Mouse (Mus musculus) MEL (cell line): ENCODE results near the gene Ly6c2.
A peak's percentile ranks its signal among the peaks of the same experiment; 100 is the strongest.
"Not testable (repeated sequence)": the region's sequence is repeated elsewhere in the genome, so short reads cannot be mapped to it uniquely, and the experiment has no call there.

Experiments used
- CHD1 ChIP-seq: IDR thresholded peaks from 2 replicates; pipeline ENCODE4 v1.6.1; 2012; ENCODE audit warnings: low read depth, mild to moderate bottlenecking, inconsistent platforms, low read length, improper control_type of control experiment
- CHD2 ChIP-seq: IDR thresholded peaks from 2 replicates; pipeline ENCODE4 v1.6.1; 2011; ENCODE audit warnings: low read length, improper control_type of control experiment
- CTCF ChIP-seq, 3 experiments: IDR thresholded peaks in 2 of 3; conservative IDR thresholded peaks in 1 of 3; 2 replicates each; pipeline ENCODE4 v1.5.1; 2011 to 2012; ENCODE audit warnings: low read length in 3 of 3, low read depth in 2 of 3, mild to moderate bottlenecking in 2 of 3, improper control_type of control experiment in 1 of 3, inconsistent platforms in 1 of 3, mixed read lengths in 1 of 3, moderate library complexity in 1 of 3; ENCODE audit not compliant: control insufficient read depth in 1 of 3, insufficient read depth in 1 of 3, poor library complexity in 1 of 3, severe bottlenecking in 1 of 3
- E2F4 ChIP-seq: IDR thresholded peaks from 2 replicates; pipeline ENCODE4 v1.6.1; 2011; ENCODE audit warnings: low read depth, low read length, improper control_type of control experiment, borderline replicate concordance
- GABPA ChIP-seq: IDR thresholded peaks from 2 replicates; pipeline ENCODE4 v1.6.1; 2012; ENCODE audit warnings: low read depth, mild to moderate bottlenecking, inconsistent platforms, low read length, improper control_type of control experiment, moderate library complexity
- NELFE ChIP-seq: IDR thresholded peaks from 2 replicates; pipeline ENCODE4 v1.6.1; 2011; ENCODE audit warnings: low read depth, low read length, improper control_type of control experiment
- POLR2AphosphoS2 ChIP-seq: IDR thresholded peaks from 2 replicates; pipeline ENCODE4 v1.6.1; 2011; ENCODE audit warnings: low read length, improper control_type of control experiment
- RAD21 ChIP-seq: IDR thresholded peaks from 2 replicates; pipeline ENCODE4 v1.6.1; 2011; ENCODE audit warnings: mild to moderate bottlenecking, low read depth, low read length, improper control_type of control experiment
- TAL1 ChIP-seq: IDR thresholded peaks from 2 replicates; pipeline ENCODE4 v1.6.1; 2012; ENCODE audit warnings: mild to moderate bottlenecking, inconsistent platforms, low read length, moderate library complexity, mixed read lengths
- USF2 ChIP-seq, 2 experiments: IDR thresholded peaks; 2 replicates each; pipeline ENCODE4 v1.6.1; 2011 to 2012; ENCODE audit warnings: improper control_type of control experiment in 2 of 2, low read length in 2 of 2, borderline replicate concordance in 1 of 2, inconsistent platforms in 1 of 2, low read depth in 1 of 2, mild to moderate bottlenecking in 1 of 2; ENCODE audit not compliant: insufficient read depth in 1 of 2
- ZNF384 ChIP-seq: IDR thresholded peaks from 2 replicates; pipeline ENCODE4 v1.6.1; 2012; ENCODE audit warnings: low read depth, mild to moderate bottlenecking, inconsistent platforms, low read length, improper control_type of control experiment

- TF ChIP-seq ZNF384; NELFE; POLR2AphosphoS2; E2F4; RAD21; USF2 (IDR thresholded peaks at IDR 0.05; ENCODE audit: borderline replicate concordance in 1 of 2, insufficient read depth in 1 of 2, low read depth in 1 of 2, low read length in 2 of 2); CHD1; GABPA; CHD2; TAL1: not testable (repeated sequence)
- TF ChIP-seq CTCF (IDR thresholded peaks at IDR 0.05 in 2 of 3, conservative IDR thresholded peaks at IDR 0.05 in 1 of 3; ENCODE audit: control insufficient read depth in 1 of 3, insufficient read depth in 1 of 3, low read depth in 2 of 3, low read length in 3 of 3, poor library complexity in 1 of 3, severe bottlenecking in 1 of 3) = peak in 1 of 3 experiments; percentile 52; a peak in 2 of 6 replicates
Observed at GRCm38 (mm10) chr15:75088041-75088440, 23.7 kb downstream of the Ly6c2 start.
